Mouse (Mus musculus) ES-Bruce4 (cell line): ENCODE results near the gene Mindy4.

Source experiments
- CTCF ChIP-seq: IDR thresholded peaks from one replicate; pipeline ENCODE4 v1.8.1; 2011; ENCODE audit warnings: low read depth, low read length
- POLR2A ChIP-seq: IDR thresholded peaks from one replicate; pipeline ENCODE4 v1.8.1; 2011; ENCODE audit warnings: low read length; ENCODE audit not compliant: insufficient read depth

GRCm38 (mm10) chr6:55232101-55232500 is 28.9 kb downstream of the Mindy4 start:
- TF ChIP-seq POLR2A, result no peak
- TF ChIP-seq CTCF, result no peak
